Mouse (Mus musculus) megakaryocyte, embryonic 14.5 days (primary cell): ENCODE data around the gene Fyn.

ENCODE experiments used
- FLI1 ChIP-seq: IDR thresholded peaks from 2 replicates; pipeline ENCODE4 v1.6.1; 2012; ENCODE audit warnings: low read length, inconsistent platforms, mixed read lengths
- GATA1 ChIP-seq: IDR thresholded peaks from 3 replicates; pipeline ENCODE4 v1.6.1; 2012; ENCODE audit warnings: mixed read lengths, low read length, inconsistent platforms, borderline replicate concordance

DNA sequence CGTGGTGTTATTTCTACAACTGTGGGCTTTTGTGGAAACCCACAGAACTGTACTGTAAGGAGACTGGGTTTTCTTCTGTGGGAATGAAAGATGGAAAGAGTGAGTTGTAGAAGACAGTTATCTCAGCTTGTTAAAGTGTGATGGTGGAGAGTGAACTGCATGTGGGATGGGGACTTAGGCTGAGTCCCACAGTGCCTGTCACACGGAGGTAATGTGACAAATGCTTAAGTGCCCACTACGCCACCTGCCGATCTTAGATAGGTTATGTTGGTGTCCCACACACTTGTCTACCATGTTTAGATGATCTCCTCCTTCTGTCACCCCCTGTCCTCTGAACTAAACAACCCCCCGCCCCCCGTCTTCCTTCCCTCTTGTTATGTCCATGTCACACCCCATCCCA is 88.1 kb downstream of the Fyn start:
- TF ChIP-seq FLI1: no peak
- TF ChIP-seq GATA1: no peak
